Mouse (Mus musculus) stomach, postnatal 0 days (tissue): ENCODE data around the gene Rp9.

ENCODE experiments used
- CTCF ChIP-seq: IDR thresholded peaks from 2 replicates; pipeline ENCODE4 v1.5.1; 2016; ENCODE audit warnings: antibody characterized with exemption, low read depth, mild to moderate bottlenecking, moderate library complexity
- EP300 ChIP-seq: optimal IDR thresholded peaks from 2 replicates; pipeline ENCODE3; 2016; ENCODE audit warnings: antibody characterized with exemption

DNA sequence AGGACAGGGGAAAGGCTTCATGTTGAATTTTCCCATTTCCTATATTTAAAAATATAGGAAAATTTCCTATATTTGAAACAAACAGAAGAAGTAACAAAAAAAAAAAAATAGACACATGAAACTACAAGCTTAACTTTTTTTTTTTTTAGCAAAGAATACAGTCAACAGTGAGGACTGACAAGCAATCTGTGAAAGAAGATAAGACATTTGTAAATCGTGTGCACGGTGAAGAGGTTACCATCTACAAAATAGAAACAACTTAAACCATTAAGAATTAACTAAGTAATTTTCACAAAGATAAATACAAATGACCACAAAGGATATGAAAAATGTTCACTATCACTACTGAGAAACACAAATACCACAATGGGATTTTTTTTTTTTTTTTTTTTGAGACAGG, 103.3 kb downstream of the Rp9 start:
- TF ChIP-seq CTCF (no peak), EP300 (no peak)
